Mouse (Mus musculus) urinary bladder, postnatal 14 days (tissue): Measurements from ENCODE around the gene Tgm2.
A peak's percentile ranks its signal among the peaks of the same experiment; 100 is the strongest.

Experiments
- DNase-seq: peaks from one replicate; pipeline ENCODE4 v3.0.0; 2021; ENCODE audit warnings: low spot score

Gene Tgm2

GRCm38 (mm10) chr2:158141271-158141670, 5.0 kb downstream of the Tgm2 start:
- DNase-seq = no peak

DNA sequence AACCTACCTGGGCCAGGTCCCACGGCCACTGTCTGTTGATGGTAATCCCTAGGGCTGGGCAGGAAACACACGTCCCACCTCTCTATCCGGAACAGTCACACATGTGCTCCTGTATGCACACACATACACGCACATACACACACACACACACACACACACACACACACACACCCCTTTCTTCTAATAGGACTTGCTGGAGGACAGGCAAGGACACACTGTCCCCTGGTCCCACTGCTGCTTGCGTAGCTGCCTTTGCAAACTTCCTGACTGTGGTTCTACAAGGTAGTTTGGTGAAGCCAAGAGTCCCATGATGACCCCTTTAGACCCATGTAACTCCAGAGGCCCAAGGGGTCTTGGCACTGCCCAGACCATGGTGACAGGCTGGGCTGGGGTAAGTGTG, 5.6 kb downstream of the Tgm2 start:
- DNase-seq = no peak

DNA sequence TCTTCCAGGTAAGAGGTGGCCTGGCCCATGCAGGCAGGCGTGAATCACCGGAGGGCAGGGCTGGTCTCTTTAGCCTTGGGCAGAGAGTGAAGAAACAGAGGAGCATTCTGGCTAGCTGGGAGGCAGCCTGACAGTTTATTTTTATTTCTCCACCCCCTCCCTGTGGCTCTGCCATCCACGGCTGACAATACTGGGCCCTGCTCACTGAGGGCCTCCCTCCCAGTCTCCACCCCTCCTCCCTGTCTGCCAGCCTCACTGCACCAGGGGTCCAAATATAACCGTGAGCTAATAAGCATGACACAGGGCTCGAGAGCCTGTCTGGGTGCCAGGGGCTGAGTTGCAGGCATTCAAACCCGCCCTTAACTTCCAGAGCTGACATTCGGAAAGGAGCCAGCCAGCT, 6.6 kb downstream of the Tgm2 start:
- DNase-seq = peak; percentile 64

- DNase-seq = no peak
Observed at GRCm38 (mm10) chr2:158138778-158139177, 7.5 kb downstream of the Tgm2 start.

- DNase-seq = no peak
Observed at GRCm38 (mm10) chr2:158137771-158138170, 8.5 kb downstream of the Tgm2 start.

DNA sequence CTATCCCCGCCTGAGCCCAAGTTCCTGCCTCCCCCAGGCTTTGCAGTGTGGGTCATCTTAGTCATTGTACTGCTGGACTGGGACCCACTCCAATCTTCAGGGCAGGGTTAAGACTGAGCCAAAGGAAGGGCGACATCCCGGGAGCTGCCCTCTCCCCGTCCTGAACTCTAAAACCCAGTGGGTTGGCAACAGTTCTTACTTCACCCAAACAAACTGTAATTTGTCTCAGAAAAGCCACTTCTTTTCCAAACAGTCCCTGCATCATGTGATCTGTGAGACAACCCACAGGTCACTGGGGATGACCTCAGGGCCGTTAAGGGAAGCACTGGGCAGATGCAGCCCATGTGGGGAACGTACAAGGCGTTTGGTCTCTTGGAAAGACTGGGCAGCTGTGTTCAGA, 10.0 kb downstream of the Tgm2 start:
- no peak for DNase-seq

DNA sequence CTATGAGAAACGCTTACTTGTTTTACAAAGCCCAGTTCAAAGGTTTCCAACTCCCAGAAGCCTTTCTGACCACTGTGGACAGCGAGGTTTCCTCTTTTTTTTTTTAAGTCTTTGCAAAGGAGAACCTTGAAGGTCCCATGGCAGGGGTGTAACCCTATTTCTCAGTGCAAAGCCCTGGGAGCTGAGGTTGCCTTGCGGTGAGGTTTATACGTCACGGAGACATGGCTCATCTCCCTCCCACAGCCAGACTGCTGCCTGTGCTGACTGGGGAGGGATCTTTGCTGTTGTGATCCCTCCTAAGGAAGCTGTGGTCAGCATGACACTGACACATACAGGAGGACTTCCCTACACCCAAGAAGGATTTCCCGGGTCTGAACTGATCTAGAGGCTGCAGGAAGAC, 13.2 kb downstream of the Tgm2 start:
- no peak for DNase-seq

- DNase-seq = no peak
Observed at GRCm38 (mm10) chr2:158132320-158132719, 13.9 kb downstream of the Tgm2 start.

GRCm38 (mm10) chr2:158131197-158131835, 14.9 kb downstream of the Tgm2 start:
- no peak for DNase-seq

GRCm38 (mm10) chr2:158130391-158130986, 15.7 kb downstream of the Tgm2 start:
- peak; percentile 55 for DNase-seq

DNA sequence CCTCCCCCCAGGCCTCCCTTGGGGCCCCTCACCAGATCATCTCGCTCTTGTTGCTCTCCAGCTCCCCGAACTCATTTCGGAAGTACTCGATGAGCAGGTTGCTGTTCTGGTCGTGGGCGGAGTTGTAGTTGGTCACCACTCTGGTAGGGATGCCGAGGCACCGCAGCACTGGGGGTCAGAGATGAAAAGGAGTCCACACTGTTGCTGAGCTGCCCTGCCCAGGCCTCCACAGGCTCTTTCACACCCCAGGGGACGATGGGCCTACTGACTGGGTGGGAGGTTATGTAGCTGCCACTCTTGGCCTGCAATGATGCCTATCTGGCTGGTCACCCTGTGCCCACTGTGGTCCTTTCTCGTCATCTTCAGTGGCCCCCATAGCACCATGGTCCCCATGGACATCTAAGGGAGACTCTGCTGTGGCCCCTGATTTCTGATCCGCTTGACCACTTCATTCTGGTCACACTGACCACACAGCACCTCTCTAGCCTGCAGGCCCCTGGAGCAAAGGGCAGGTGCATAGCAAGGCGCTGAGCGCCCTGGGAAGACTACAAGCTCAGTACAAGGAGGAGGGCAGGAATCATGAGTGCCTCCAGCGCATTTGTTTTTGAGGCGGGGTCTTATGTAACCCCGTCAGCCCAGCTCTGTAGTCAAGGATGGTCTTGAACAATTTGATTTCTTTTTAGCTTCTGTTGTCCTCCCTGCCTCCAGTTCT, 16.8 kb downstream of the Tgm2 start:
- no peak for DNase-seq

DNA sequence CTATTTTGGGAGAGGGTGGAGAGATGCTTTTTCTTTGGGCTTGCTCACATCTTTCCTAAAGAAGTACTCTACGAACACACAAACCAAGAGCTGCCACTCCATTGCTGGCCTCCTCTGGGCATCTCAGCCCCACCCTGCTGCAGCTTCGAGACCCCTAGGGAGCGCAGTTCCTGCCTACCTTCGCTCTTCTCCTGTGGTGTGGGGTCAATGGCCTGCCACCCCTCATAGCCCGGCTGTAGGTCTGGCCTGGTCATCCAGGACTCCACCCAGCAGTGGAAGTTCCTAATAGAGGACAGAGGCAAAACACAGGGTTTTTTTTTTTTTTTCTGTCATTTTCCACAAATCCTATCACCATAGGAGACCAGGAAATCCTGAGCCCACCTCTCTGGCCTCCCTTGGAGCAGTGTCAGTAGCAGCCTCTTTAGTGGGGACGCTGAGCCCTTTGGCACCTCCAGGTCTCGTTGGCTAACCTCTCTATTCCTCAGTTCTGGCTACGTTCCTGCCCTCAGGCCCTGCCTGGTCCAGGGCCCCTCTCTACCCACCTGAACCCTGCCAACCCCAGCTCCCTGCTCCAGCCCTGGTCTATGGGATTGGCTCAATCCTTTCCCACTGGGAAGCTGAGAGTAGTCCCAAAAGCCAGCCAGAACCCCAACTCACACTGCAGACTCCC, 17.6 kb downstream of the Tgm2 start:
- no peak for DNase-seq

- DNase-seq = no peak
Observed at GRCm38 (mm10) chr2:158127872-158128271, 18.4 kb downstream of the Tgm2 start.

DNA sequence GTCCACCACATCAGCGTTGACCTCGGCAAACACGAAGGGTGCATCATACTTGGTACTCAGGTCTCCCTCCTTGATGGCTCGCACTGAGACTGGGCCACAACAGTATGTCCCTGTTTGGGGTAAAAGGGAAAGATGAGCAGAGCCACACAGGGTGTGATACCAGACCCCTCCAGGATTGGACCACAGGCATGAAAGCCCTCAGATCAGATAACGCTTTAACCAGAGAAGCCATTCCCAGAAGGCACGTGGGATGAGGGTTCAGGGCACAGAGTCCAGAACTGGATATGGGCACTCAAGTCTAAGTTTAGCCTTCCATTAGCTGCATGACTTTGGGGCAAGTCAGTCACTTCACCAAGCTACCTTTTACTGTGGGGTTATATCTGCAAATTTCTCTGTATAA, 19.0 kb downstream of the Tgm2 start:
- DNase-seq = no peak

DNA sequence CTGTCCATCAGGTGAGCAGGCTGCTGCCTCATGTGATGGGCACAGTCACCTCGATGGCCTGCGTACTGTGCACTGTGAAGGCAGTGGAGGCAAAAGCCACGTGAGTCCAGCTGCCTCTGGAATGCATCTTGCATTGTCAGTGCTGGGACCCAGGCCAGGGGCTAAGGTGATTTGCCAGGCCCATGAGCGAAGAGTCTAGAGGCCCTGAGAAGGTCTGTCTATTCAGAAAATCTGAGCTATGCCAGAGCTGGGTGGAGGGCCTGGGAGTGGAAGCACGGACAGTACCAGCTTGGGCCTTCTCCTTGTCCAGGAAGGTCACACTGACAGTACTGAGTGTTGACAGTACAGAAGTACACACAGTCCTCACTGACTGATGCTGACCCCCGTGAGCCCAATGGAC, 23.4 kb downstream of the Tgm2 start:
- DNase-seq = no peak

- peak; percentile 79 for DNase-seq
Observed at GRCm38 (mm10) chr2:158121645-158122326, 24.4 kb downstream of the Tgm2 start.

DNA sequence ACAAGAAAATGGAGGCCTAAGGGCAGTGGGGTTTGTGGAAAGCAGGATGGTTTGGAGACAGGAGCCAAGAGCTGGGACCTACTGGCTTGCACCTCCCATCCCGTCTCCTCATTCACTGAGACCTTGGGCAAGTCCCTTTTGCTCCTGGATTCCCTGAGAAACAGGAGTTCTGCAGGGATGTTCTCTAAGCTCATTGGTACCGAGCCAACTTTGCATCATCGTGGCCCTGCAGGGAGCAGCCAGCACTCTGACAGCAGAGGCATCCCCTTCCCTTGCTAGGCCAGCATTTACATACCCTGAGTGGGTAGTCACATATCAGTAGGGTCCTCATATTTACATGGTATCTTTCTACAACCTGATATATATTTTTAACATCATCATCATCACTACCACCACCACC, 25.4 kb downstream of the Tgm2 start:
- DNase-seq = no peak

- no peak for DNase-seq
Observed at GRCm38 (mm10) chr2:158120211-158120610, 26.0 kb downstream of the Tgm2 start.

- no peak for DNase-seq
Observed at GRCm38 (mm10) chr2:158119145-158119544, 27.1 kb downstream of the Tgm2 start.

- no peak for DNase-seq
Observed at GRCm38 (mm10) chr2:158116653-158117052, 29.6 kb downstream of the Tgm2 start.

GRCm38 (mm10) chr2:158115838-158116453, 30.3 kb downstream of the Tgm2 start:
- no peak for DNase-seq

GRCm38 (mm10) chr2:158114931-158115330, 31.3 kb downstream of the Tgm2 start:
- DNase-seq = no peak
